Mouse (Mus musculus) c-Kit-positive CD71-negative TER-119-negative erythroid progenitor cells, embryonic 14.5 days (primary cell): ENCODE measurements around the gene Fam187a.

Experiments used
- DNase-seq: peaks from one replicate; pipeline ENCODE4 v3.0.0-alpha.2; 2013; ENCODE audit warnings: low read depth

Gene Fam187a

DNA sequence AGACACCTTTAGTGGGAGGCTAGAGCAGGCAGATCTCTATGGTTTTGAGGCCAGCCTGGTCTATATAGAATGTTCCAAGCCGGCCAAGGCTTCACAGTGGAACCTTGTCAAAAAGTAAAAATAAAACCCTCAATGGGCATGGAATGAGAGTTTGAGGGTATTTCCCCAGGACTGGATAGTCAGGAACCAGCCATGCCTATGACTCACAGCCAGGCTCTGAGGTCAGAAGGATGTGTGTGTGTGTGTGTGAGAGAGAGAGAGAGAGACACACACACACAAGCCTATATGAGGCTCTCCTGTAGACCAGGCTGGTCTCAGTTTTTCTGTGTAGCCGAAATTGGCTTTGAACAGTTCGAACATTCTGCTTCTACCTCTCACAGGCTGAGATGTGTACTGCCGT, 9.7 kb downstream of the Fam187a start:
- DNase-seq = no peak

- DNase-seq = no peak
These were observed 10.8 kb downstream of the Fam187a start for GRCm38 (mm10) chr11:102895779-102896178.

DNA sequence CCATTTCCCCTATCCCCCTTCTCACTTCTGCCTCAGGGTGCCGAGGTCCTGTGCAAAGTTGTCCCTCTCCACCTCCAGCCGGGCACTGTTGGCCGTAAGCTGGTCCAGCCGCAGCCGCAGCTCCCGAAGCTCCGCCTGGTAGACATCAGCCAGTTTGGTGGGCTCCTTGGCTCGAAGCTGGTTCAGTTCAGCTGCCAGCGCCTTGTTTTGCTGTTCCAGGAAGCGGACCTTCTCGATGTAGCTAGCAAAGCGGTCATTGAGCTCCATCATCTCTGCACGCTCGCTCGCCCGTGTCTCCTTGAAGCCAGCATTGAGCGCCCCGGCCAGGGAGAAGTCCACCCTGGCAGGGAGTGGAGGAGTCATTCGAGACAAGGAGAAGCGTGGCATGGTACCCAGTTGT, 11.7 kb downstream of the Fam187a start:
- no peak for DNase-seq

DNA sequence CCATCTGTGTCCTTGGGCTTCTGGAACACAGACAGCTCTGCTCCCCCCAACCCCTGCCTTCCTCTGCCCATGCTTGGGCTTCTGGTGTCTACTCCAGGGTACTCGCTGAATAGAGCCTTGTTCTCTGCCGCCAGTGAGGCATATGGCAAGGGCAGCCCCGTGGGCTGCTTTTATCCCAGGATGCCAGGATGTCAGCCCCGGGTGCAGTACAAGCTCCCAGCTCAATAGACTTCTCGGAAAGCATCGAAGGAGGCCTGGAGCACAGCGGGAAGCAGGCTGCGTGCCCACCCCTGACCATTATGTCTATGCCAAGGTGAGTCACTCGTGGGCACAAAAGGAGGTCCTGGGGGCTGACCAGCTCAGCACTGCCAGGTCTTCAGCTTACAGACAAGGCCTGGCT, 13.4 kb downstream of the Fam187a start:
- no peak for DNase-seq

- peak; percentile 68 for DNase-seq
These were observed 15.8 kb downstream of the Fam187a start, which contains the start of gene Gfap for GRCm38 (mm10) chr11:102900763-102901162. TSS of gene Gfap (minus strand) at chr11:102900912.

- DNase-seq = no peak
These were observed 16.2 kb downstream of the Fam187a start for GRCm38 (mm10) chr11:102901199-102901598.

GRCm38 (mm10) chr11:102902107-102902506, 17.1 kb downstream of the Fam187a start:
- no peak for DNase-seq

- DNase-seq = no peak
These were observed 18.7 kb downstream of the Fam187a start for GRCm38 (mm10) chr11:102903654-102904053.

GRCm38 (mm10) chr11:102911376-102911775, 26.4 kb downstream of the Fam187a start:
- no peak for DNase-seq

DNA sequence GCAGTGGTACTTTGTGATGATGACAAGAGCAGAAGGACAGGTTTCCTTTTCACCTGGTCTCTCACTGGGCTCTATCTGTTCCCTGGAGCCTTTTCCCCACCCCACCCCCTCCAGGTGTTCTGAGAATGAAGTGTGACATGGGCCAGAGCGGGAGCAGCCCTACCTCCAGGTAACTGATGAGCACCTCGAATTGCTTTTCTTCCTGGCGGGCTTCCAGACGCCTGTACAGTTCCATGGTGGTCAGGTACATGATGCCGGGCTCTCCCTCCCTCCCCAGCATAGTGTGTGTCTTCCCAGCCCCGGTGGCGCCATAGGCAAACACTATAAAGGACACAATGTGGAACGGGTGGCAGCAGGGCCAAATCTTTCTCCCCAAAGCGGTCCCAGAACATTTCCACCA, 30.4 kb downstream of the Fam187a start:
- no peak for DNase-seq

DNA sequence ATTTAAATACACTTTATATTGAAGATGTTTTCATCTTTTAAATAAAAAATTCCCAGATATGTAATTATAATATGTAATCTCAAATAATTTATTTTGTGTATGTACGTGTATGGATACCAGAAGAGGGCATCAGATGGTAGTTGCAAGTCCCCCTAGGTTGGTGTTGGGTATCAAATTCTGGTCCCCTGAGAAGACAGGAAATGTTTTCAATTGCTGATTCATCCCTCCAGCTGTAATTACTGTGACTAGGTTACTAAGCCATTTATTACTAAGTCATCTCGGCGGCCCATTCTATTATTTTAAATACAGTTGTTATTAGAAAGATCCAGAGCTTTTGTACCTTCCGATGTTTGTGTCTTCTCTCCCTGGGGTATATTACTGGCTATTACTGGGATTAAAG, 33.1 kb downstream of the Fam187a start:
- DNase-seq = no peak

GRCm38 (mm10) chr11:102921491-102921890, 36.5 kb downstream of the Fam187a start:
- DNase-seq = no peak

- DNase-seq = peak; percentile 98
These were observed 39.8 kb downstream of the Fam187a start, which contains the start of gene Kif18b for GRCm38 (mm10) chr11:102924557-102925350. TSS of gene Kif18b (minus strand) at chr11:102925124.

GRCm38 (mm10) chr11:102925351-102925717, 40.4 kb downstream of the Fam187a start:
- DNase-seq = peak; percentile 56

- no peak for DNase-seq
These were observed 45.7 kb downstream of the Fam187a start for GRCm38 (mm10) chr11:102930672-102931071.

GRCm38 (mm10) chr11:102936272-102936671, 51.3 kb downstream of the Fam187a start:
- DNase-seq = no peak
